Mouse (Mus musculus): ENCODE measurements around the gene Slc25a18.

Slc25a18 gene

GRCm38 (mm10) chr6:120773149-120773628 lies at the start of gene Slc25a18:
Slc25a18 (plus strand) TSS chr6:120773578.
- peak; percentile 19 for DNase-seq

GRCm38 (mm10) chr6:120725986-120726385 lies 47.4 kb upstream of the Slc25a18 start:
- DNase-seq: no peak

- DNase-seq: no peak
Measured at GRCm38 (mm10) chr6:120736011-120736410, 37.4 kb upstream of the Slc25a18 start.

DNA sequence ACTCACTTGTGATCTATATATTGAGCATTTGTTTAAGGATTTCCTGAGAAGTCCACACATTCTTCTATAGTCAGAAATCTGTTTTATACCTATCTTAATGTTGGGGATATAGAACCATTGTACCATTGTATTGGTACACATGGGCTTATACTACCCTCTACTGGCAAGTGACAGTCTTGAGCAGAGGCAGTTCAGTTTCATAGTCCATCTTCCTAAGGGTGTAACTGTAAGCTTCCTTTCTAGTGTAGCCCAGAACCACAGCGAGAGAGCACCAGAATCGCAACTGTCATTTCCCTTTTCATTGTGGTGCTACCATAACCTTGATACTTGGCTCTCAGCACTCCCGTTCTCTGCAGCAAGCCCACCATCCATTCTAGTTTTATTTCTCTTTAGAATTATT lies 36.8 kb upstream of the Slc25a18 start:
- no peak for DNase-seq

- no peak for DNase-seq
Measured at GRCm38 (mm10) chr6:120743130-120743529, 30.2 kb upstream of the Slc25a18 start.

GRCm38 (mm10) chr6:120744266-120744665 lies 29.1 kb upstream of the Slc25a18 start:
- no peak for DNase-seq

GRCm38 (mm10) chr6:120746416-120746815 lies 27.0 kb upstream of the Slc25a18 start:
- DNase-seq: no peak

DNA sequence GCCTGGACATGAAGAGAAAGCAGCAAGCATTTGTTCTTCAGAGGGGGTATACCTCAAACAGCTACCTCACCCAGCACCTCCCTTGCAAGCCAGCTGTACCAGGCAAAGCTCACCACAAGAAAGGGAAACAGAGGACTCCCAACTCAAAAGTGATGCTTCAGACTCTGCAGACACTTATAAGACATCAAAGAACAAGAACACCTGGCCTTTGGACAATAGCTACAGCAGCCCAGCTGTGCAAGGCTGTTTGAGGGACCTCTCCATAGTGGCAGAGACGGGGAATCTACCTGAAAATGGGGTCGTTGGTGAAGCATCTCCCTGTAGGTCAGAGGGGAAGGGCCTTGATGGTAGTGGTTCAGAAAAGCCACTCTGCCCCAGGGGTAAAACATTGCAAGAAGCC lies 12.2 kb upstream of the Slc25a18 start:
- no peak for DNase-seq

GRCm38 (mm10) chr6:120769972-120770371 lies 3.4 kb upstream of the Slc25a18 start:
- DNase-seq: no peak

- DNase-seq: no peak
Measured at GRCm38 (mm10) chr6:120771366-120771765, 2.0 kb upstream of the Slc25a18 start.

- no peak for DNase-seq
Measured at GRCm38 (mm10) chr6:120772025-120772424, 1.4 kb upstream of the Slc25a18 start.

DNA sequence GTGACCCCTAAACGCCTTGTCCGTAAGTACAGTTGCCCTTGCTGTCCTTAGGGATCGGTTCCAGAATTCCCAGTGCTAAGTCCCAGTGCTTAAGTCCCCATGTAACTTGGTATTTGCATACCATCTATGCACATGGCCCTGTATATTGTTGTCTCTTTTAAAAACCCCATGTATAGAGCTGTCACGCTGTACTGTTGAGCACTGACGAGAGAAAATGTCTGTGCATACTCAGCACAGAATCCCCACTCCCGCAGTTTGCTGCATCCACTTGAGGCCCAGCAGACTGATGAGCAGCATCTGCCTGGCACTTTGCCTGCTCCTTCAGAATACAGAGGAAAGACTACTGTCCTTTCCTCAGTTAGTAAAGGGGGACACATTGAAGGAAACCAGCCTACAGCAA lies 385 bp downstream of the Slc25a18 start:
- DNase-seq: no peak

DNA sequence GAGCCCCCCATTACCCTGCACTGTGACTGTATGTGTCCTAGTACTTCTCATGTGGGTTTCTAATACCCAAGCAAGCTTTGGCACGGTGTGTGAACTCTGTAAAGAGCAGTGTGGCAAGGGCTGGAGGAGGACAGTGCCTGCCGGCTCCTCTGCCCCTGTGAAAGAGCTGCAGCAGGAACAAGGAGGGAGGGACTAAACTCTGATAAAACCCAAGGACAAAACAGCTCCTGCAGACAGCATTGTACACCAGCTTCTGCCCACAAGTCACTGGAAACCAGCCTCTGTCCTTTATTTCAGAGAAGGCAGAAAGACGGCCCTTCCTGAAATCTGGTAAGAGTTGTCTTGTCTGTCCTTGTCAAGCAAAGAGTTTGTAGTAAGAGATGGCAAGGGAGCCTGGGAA lies 2.9 kb downstream of the Slc25a18 start:
- DNase-seq: no peak

- DNase-seq: no peak
Measured at GRCm38 (mm10) chr6:120777533-120777932, 4.2 kb downstream of the Slc25a18 start.

DNA sequence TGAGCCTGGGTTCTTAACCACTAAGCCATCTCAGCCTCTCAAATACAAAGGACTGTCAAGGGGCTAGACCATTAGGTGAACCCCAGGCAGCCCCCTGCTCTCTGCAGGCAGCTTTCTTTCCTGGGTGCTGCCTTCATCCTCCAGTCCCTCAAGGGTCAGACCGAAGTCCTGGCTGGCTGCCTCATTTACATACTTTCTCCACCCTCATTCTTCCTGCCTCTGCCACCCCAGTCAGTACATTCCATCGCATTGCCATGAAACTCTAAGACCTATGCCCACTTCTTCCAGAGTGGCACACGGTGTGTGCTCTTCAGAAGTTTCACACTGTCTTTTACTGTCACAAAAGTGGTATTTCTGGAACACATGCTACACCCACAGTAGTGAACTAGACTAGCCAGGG lies 4.8 kb downstream of the Slc25a18 start:
- DNase-seq: no peak

GRCm38 (mm10) chr6:120782948-120783347 lies 9.6 kb downstream of the Slc25a18 start:
- DNase-seq: no peak

DNA sequence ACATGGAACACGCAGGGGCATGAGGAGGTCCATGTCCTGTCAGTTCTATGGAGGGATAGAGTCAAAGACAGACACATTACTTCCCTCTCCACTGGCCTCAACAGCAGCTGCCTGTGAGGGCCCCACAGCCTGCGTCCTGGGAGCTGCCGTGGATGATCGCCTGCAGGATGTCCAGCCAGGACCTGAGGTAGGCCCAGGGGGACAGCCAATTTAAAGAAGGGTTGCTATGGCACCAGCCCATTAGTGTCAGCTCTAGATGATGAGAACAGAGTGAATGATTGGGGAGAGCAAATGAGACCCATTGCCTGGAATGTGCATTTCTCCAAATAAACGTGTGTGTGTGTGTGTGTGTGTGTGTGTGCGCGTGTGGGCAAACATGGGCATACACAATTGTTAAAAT lies 11.0 kb downstream of the Slc25a18 start:
- no peak for DNase-seq

- DNase-seq: no peak
Measured at GRCm38 (mm10) chr6:120788068-120788607, 14.8 kb downstream of the Slc25a18 start.

- no peak for DNase-seq
Measured at GRCm38 (mm10) chr6:120788904-120789303, 15.5 kb downstream of the Slc25a18 start.

DNA sequence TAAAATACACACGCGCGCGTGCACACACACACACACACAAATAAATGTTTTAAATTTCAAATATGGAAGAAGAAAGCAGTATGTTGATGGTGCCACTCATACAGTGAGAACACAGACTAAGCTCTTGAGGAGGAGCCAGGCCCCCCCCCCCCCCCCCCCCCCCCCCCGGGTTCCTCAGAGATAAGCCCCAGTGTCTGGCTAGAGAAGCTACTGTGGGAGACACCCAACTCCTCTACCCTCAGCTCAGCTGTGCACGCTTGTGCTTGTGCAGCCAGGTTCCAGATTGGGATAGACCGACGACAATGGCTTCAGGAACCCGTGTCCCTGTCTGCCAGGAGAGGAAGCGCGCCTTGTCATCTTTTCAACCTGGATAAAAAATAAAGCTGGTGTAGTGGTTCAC lies 16.8 kb downstream of the Slc25a18 start:
- no peak for DNase-seq

- no peak for DNase-seq
Measured at GRCm38 (mm10) chr6:120790717-120791116, 17.3 kb downstream of the Slc25a18 start.

DNA sequence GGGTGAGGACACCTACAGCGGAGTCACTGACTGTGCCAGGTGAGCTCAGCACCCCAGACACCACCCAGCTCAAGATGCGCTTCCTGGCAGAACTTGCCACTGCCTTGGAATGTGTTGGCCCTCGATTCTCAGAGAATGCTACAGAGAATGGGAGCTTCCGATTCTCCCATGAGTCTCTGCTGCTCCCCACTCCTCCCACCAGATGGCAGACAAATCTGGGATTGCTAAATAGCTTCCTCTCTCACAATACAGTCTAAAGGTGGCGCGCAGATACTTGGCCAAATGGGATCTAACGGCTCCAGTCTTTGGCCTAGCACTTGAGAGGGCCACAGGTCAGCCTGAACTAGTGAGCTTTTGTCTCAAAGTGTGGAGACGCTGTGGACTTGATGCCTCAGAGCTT lies 19.6 kb downstream of the Slc25a18 start:
- no peak for DNase-seq

- DNase-seq: no peak
Measured at GRCm38 (mm10) chr6:120795422-120796086, 22.2 kb downstream of the Slc25a18 start.

DNA sequence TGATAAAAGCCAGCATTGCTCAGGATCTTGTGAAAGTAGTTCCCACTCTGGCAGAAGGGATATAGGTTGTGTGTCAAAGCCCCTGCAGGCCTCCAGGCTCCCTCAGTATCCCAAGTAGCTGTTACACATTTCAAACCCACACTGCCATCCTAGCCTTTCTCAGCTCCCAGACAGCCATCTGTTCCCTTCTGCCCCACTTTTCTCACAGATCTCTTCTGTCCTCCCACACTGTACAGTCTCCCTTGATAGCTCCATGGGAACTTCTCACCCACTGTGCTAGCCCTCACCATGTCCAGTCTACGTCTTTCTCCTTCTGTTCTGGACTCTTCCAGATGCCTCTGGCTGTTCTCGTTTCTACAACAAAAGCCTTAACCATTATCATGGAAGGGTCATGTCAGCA lies 22.7 kb downstream of the Slc25a18 start:
- no peak for DNase-seq

DNA sequence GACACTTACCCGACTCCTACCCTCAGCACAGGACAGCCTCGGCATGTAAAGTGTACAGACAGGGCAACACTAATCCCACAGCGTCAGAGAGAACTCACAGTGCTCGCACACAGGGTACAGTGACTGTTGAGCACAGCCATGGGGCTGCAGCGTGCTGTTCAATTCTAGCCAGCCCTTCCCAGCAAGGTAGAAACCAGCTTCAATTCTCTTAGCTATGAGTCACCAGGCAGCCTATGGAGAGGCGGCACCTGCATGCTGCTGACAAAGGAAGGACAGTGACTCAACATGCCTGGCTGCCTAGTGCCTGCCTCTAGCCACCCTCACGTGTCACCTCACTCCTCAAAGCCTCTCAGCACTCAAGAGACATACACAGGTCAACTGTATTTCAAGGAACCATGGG lies 24.6 kb downstream of the Slc25a18 start:
- DNase-seq: no peak
